Mouse (Mus musculus): ENCODE results near the gene Crat.

DNA sequence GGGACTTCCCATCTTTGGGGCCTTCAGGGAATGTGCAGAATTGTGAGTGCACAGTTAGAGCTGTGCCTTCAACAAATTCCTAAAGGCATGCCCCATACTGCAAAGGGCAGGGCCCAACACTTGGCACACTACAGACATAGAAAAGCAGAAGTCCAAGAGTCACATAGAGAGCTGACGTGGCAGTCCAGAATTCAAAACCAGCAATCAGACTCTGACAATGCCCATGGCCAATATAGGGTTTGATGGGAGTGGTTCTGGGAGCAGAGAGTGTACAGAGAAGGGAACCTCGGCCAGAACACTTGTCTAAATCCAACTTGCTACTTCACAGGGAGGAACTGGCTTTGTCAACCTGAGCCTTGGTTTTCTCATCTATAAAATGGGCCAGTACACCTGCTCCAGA is 8.4 kb downstream of the Crat start:
- TF ChIP-seq POLR2A (IDR thresholded peaks at IDR 0.05; ENCODE audit: borderline replicate concordance, control insufficient read depth, low read depth, low read length) (no peak), CTCF (IDR thresholded peaks at IDR 0.05; ENCODE audit: control insufficient read depth, insufficient read depth, low read length) (no peak)

All from bone marrow, adult 2 months (tissue).